Mouse (Mus musculus) midbrain, postnatal 0 days (tissue): ENCODE results near the gene Rbbp8nl. TPM values are rescaled to one million over a fixed set of nuclear protein-coding genes. Genes with fewer than 3 reads are reported as not detected.
A peak's percentile ranks its signal among the peaks of the same experiment; 100 is the strongest.

ENCODE experiments used
- ATAC-seq: fragments of 200-750 bp; cut with Nextera tagmentation; 2 replicates; pipeline ENCODE4 v1.8.0; 2017; ENCODE audit warnings: moderate number of reproducible peaks, mild to moderate bottlenecking, moderate TSS enrichment, moderate library complexity; ENCODE audit not compliant: low FRiP score
- DNase-seq: peaks from one replicate; pipeline ENCODE4 v3.0.0-alpha.2; 2015; ENCODE audit warnings: low spot score
- H3K27ac ChIP-seq: fragments of 300-500 bp; sonication (generic); 2 replicates; pipeline ENCODE4 v1.5.1; 2014; ENCODE audit warnings: low read depth, mild to moderate bottlenecking, low read length, mixed read lengths
- H3K27me3 ChIP-seq: fragments of 300-500 bp; sonication (generic); 2 replicates; pipeline ENCODE4 v1.6.1; 2014; ENCODE audit warnings: low read length, control low read depth, mixed read lengths; ENCODE audit not compliant: insufficient read depth
- H3K36me3 ChIP-seq: fragments of 300-500 bp; sonication (generic); 2 replicates; pipeline ENCODE4 v1.6.1; 2014; ENCODE audit warnings: low read length, control low read depth, mixed read lengths; ENCODE audit not compliant: insufficient read depth
- H3K4me1 ChIP-seq: fragments of 300-500 bp; sonication (generic); 2 replicates; pipeline ENCODE4 v1.6.1; 2014; ENCODE audit warnings: mild to moderate bottlenecking, control low read depth, antibody characterized with exemption, low read length, mixed read lengths; ENCODE audit not compliant: insufficient read depth
- H3K4me2 ChIP-seq: fragments of 300-500 bp; sonication (generic); 2 replicates; pipeline ENCODE4 v1.6.1; 2014; ENCODE audit warnings: low read depth, mild to moderate bottlenecking, low read length, mixed read lengths; ENCODE audit not compliant: poor library complexity, severe bottlenecking
- H3K4me3 ChIP-seq: fragments of 300-500 bp; sonication (generic); 2 replicates; pipeline ENCODE4 v1.5.1; 2014; ENCODE audit warnings: low read depth, mild to moderate bottlenecking, low read length, moderate library complexity
- H3K9ac ChIP-seq: fragments of 300-500 bp; sonication (generic); replicated peaks from 2 replicates; pipeline ENCODE4 v1.6.1; 2014; ENCODE audit warnings: mild to moderate bottlenecking, low read length, moderate library complexity, mixed read lengths; ENCODE audit not compliant: poor library complexity, severe bottlenecking
- H3K9me3 ChIP-seq: fragments of 300-500 bp; sonication (generic); 2 replicates; pipeline ENCODE4 v1.6.1; 2016; ENCODE audit warnings: low read length, control low read depth
- CTCF ChIP-seq: IDR thresholded peaks from 2 replicates; pipeline ENCODE4 v1.5.1; 2016; ENCODE audit warnings: antibody characterized with exemption, mild to moderate bottlenecking
- WGBS: fragments of 180-500 bp; shearing (Covaris S2); extraction: QIAGEN DNeasy Blood & Tissue Kit; methylation state at CpG from one replicate; pipeline ENCODE4 v1.1.7; 2014; 5-methylcytosine and 5-hydroxymethylcytosine counted together
- polyA plus RNA-seq: library from polyadenylated mRNA; unstranded; fragments of >200 nt; fragmentation: Nextera tagmentation; extraction: Ambion mirVana; gene quantifications from 2 replicates; pipeline ENCODE4 v1.2.1, GENCODE M21; 2015
- total RNA-seq: library from RNA; depleted of rRNA; stranded (reverse); fragments of >200 nt; gene quantifications from 2 replicates; pipeline ENCODE4 v1.2.3, GENCODE M21; 2014

Rbbp8nl gene
- total and polyA plus RNA-seq, 2 experiments from 2014 or later: not detected

DNA sequence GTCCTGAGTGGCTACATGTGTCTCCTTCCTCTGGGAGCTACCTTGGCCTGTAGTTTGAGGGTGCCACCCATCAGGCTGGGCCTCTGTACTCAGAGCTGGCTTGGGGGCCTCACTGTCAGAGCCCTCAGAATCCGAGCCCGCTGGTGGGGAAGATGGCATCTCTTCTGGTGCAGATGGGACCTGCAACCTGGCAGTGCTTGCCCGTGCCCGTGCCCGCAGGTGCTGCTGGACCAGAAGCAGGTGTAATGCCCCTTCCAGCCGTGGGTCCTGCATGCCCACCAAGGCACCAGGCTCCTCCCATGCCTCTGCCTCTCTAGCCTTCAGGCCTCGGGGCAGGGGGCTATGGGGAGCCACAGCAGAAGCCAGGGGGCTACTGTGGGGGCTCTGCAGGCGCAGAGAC is 10.4 kb downstream of the Rbbp8nl start:
- no peak for TF ChIP-seq CTCF
- Histone ChIP-seq H3K4me3 (no peak overlapping the region), H3K36me3 (no peaks in the 10 kb centered on the region), H3K4me2 (no peak overlapping the region), H3K27ac (no peak overlapping the region), H3K27me3 (no peaks in the 10 kb centered on the region), H3K9ac (no peak overlapping the region), H3K4me1 (no peaks in the 10 kb centered on the region), H3K9me3 (no peaks in the 10 kb centered on the region)
- no peak for ATAC-seq
- WGBS: 86% methylated on average over 8 of the region's 8 CpGs
- no peak for DNase-seq

- Histone ChIP-seq H3K4me2 (no peak overlapping the region), H3K36me3 (no peaks in the 10 kb centered on the region), H3K9ac (no peak overlapping the region), H3K27ac (no peak overlapping the region), H3K9me3 (no peaks in the 10 kb centered on the region), H3K4me1 (no peaks in the 10 kb centered on the region), H3K4me3 (no peak overlapping the region), H3K27me3 (no peaks in the 10 kb centered on the region)
- no peak for DNase-seq
- TF ChIP-seq CTCF: no peak
- no peak for ATAC-seq
- 73% methylated on average over 8 of the region's 8 CpGs for WGBS
These were observed 11.8 kb downstream of the Rbbp8nl start for GRCm38 (mm10) chr2:180277773-180278320.

- H3K27me3 ChIP-seq: no peaks in the 10 kb centered on the region
- H3K36me3 ChIP-seq: no peaks in the 10 kb centered on the region
- no peak overlapping the region for H3K27ac ChIP-seq
- no peak overlapping the region for H3K4me2 ChIP-seq
- ATAC-seq: no peak
- H3K9me3 ChIP-seq: no peaks in the 10 kb centered on the region
- no peak overlapping the region for H3K9ac ChIP-seq
- DNase-seq: no peak
- H3K4me3 ChIP-seq: no peak overlapping the region
- TF ChIP-seq CTCF: no peak
- WGBS: 76% methylated on average over 8 of the region's 8 CpGs
- H3K4me1 ChIP-seq: peaks cover 5% of the 10 kb centered on the region; the same call in 1 of the 2 replicates
These were observed 12.8 kb downstream of the Rbbp8nl start for GRCm38 (mm10) chr2:180276851-180277259.

DNA sequence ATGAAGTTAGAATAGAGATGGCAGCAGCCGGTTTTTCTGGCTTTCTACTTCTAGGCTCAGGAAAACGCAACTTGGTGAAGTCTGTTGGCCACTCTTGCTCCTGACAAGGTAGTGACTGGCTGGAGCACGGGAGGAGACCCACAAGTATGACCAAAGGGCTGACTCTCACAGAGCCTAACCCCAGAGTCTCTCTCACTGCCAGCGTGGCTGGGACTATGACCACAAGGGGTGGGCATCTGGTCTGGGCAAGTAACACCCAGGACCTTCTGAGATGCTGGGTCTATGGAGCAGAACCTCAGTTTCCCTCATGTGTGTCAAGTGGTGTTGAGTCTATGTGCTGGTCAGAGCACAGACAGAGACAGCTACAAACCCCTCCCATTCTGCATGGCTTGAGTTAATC is 13.3 kb downstream of the Rbbp8nl start:
- TF ChIP-seq CTCF: no peak
- Histone ChIP-seq H3K4me1 (peaks cover 10% of the 10 kb centered on the region; the same call in 1 of the 2 replicates), H3K9ac (0 out of 2 replicates have a peak overlapping the region, but pooled peaks have one; percentile 24), H3K4me2 (no peak overlapping the region), H3K4me3 (no peak overlapping the region), H3K27ac (no peak overlapping the region), H3K36me3 (no peaks in the 10 kb centered on the region), H3K27me3 (no peaks in the 10 kb centered on the region), H3K9me3 (no peaks in the 10 kb centered on the region)
- no peak for DNase-seq
- ATAC-seq: no peak
- WGBS: 61% methylated on average over 4 of the region's 4 CpGs

- Histone ChIP-seq H3K9me3 (no peaks in the 10 kb centered on the region), H3K4me1 (peaks cover 13% of the 10 kb centered on the region; the same call in 1 of the 2 replicates), H3K9ac (no peak overlapping the region), H3K27me3 (no peaks in the 10 kb centered on the region), H3K36me3 (0 out of 2 replicates have a peak, but pooled peaks cover 2% of the 10 kb centered on the region), H3K4me2 (0 out of 2 replicates have a peak overlapping the region, but pooled peaks have one; percentile 7), H3K4me3 (no peak overlapping the region), H3K27ac (no peak overlapping the region)
- peak; percentile 86 for DNase-seq
- peak; percentile 95 for TF ChIP-seq CTCF
- no peak for ATAC-seq
- WGBS: 0% methylated on average over 8 of the region's 8 CpGs
These were observed 13.8 kb downstream of the Rbbp8nl start for GRCm38 (mm10) chr2:180275836-180276235.

- Histone ChIP-seq H3K27me3 (no peaks in the 10 kb centered on the region), H3K36me3 (peaks cover 6% of the 10 kb centered on the region; the same call in 1 of the 2 replicates), H3K9ac (no peak overlapping the region), H3K27ac (no peak overlapping the region), H3K9me3 (no peaks in the 10 kb centered on the region), H3K4me1 (peaks cover 13% of the 10 kb centered on the region; the same call in 1 of the 2 replicates), H3K4me2 (no peak overlapping the region), H3K4me3 (no peak overlapping the region)
- no peak for ATAC-seq
- WGBS: 93% methylated on average over 2 of the region's 2 CpGs
- no peak for DNase-seq
- no peak for TF ChIP-seq CTCF
These were observed 15.2 kb downstream of the Rbbp8nl start for GRCm38 (mm10) chr2:180274523-180274922.
